Mouse (Mus musculus) ES-CJ7 (cell line): ENCODE data around the gene Lalba.
"Not testable (repeated sequence)": the region's sequence is repeated elsewhere in the genome, so short reads cannot be mapped to it uniquely, and the experiment has no call there.

Source experiments
- DNase-seq: peaks from one replicate; pipeline ENCODE4 v3.0.0; 2011; ENCODE audit warnings: low read depth, low spot score

The Lalba gene

DNA sequence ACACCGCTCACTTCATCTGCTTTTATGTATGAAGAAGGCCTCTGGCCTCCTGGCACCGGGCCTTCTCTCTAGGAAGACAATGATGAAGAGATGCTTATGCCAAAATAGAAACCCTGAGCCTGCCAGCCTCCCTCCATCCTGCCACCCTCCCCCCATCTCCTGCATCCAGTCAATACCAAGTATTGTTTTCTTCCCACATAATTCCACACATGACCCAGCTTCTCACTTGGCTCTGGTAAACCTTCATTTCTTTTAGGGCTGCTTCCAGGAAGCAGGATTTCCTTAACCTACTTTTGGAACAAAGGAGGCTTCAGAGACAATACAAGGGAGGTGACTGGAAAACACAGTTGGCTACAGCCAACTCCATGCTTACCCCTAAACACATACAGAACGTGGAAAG is at the start of gene Lalba:
Gene Lalba, minus strand, starts transcription at position 21 of the 400 bp plus-strand sequence.
- DNase-seq = no peak

GRCm38 (mm10) chr15:98532281-98532680 is 49.8 kb upstream of the Lalba start:
- DNase-seq = peak; percentile 49

- no peak for DNase-seq
Measured at GRCm38 (mm10) chr15:98528066-98528563, 45.6 kb upstream of the Lalba start.

- no peak for DNase-seq
Measured at GRCm38 (mm10) chr15:98527056-98527771, 44.7 kb upstream of the Lalba start.

- DNase-seq = peak; percentile 49
Measured at GRCm38 (mm10) chr15:98526057-98526456, 43.5 kb upstream of the Lalba start.

DNA sequence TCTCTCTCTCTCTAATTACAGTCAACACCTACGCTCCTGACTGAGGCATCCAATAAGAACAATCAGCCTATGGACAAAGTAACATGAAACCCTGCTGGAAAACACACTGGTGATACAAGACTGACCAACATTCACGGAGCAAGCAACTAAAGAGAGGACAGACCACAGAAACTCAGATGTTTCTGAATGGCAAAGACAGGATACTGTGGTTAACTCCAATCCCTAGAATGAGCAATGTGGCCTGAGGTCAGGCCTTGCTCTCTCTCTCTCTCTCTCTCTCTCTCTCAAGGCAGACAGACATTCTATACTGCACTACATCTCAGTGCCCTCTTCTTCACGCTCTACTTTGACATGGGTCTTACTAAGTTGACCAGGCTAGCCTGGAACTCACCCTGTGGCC is 38.7 kb upstream of the Lalba start:
- no peak for DNase-seq

DNA sequence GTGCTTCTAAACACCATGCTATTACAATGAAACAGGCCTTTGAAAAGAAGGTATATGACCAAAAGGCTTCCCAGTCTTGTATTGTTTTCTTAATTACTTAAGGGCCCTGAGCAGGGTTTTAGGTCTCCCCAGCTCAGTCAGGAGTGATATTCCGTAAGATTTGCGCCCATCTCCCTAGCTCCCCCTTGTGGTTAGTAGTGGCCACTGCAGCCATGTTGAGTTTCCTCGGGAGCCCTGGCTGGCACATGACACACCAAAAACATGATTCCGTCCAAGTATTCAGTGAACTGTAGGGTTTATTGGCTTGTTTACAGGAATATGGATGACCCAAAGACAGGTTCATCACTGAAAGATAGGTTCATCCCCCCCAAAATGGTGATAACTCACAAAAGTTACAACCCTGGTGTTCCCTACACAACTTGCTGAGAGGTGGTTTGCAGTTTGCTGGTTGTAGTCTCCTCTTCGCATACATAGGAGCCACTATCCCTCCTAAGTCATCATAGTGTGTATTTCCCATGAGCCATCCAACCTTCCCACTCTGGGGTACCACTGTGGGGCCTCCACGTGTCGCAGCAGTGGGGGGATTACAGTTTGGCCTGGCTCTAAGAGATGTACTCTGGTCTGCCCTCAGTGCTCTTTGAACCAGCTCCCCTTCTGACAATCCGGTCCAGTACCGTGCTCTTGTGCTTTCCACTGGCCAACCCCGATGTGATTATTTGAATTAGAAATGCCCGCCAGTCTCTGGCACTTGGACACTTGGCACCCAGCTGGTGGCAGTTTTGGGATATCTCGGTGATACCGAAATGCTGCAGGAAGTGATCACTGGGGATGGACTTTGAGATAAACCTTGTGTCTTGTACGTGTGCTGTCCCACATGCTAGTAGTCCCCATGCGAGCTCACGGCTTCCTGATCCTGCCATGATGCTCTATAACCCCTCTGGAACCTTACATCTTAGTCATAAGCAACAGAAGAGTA is 35.1 kb upstream of the Lalba start:
- DNase-seq = peak; percentile 59

- not testable (repeated sequence) for DNase-seq
Measured at GRCm38 (mm10) chr15:98514845-98515244, 32.3 kb upstream of the Lalba start.

DNA sequence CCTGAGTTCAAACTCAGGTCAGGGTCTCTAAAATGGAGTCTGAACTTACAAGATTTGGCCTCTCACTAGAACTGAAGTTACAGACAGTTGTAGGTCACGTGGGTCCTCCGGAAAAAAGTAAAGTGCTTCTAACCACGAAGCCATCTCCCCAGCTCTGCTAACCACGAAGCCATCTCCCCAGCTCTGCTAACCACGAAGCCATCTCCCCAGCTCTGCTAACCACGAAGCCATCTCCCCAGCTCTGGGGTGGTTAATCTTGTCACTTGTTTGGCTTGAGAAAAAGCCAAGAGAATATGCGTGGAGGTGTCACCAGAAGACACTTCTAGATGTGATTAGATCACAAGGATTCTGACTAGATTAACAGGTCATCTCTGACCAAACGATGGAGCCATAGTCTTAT is 31.6 kb upstream of the Lalba start:
- DNase-seq = no peak

DNA sequence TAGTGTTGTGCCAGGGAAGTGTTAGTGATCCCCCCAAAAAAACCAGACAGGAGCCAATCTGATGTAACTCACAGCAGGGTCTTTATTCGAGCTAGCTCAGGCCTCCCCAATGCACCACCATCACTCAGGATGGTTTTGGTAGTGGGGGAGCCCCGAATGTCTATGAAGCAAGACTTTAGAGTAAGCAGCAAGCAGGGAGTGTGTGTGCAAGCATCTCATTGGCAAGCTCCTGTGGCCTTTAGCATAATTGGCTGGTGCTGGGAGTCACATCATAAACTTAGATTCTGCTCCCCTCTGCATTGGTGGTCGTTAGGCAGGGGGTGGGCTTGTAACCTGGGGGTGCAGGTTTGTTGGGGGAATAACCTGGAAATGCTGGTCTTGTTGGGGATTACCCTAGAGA is 31.2 kb upstream of the Lalba start:
- not testable (repeated sequence) for DNase-seq

- DNase-seq = no peak
Measured at GRCm38 (mm10) chr15:98512799-98513321, 30.3 kb upstream of the Lalba start.

GRCm38 (mm10) chr15:98512232-98512631 is 29.7 kb upstream of the Lalba start:
- no peak for DNase-seq

DNA sequence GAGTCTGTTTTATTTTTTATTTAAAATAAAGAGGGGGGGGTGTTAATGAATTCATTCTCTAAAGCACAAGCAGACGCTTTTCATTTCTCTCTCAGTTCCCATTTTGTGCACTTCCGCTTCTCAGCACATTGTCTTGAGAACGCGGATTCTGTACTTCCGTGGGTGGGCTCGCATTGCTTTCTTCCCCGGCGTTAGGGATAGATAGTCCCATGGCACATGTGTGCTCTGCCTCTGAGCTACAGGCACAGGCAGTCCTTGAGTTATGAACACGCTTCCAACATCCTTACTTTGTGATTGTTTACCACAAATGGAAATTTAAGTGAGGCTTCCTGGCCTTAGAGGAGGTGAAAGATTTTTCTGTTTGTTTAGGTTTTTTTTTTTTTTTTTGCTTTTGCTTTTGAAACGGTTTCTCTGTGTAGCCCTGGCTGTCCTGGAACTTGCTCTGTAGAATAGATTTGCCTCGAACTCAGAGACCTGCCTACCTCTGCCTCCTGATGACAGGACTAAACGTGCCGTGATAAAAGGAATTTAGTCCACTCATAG is 28.9 kb upstream of the Lalba start:
- no peak for DNase-seq

- peak; percentile 87 for DNase-seq
Measured at GRCm38 (mm10) chr15:98510438-98511385, 28.2 kb upstream of the Lalba start.

DNA sequence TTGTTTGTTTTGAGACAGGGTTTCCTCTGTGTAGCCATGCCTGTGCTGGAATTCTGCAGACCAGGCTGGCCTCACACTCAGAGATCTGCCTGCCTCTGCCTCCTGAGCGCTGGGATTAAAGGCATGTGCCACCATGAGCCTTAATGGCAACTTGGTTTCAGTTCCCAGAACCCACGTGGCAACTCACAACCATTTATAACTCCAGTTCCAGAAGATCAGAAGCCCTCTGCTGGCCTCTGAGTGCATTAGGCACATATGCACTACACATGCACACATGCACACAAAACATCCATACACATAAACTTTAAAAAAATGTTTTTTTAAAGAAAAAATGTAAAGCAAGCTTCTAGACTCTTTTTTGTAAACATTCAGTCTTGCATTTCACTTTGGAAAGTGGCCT is 26.9 kb upstream of the Lalba start:
- no peak for DNase-seq

GRCm38 (mm10) chr15:98507321-98507720 is 24.8 kb upstream of the Lalba start:
- DNase-seq = peak; percentile 54

- DNase-seq = no peak
Measured at GRCm38 (mm10) chr15:98506253-98506957, 23.9 kb upstream of the Lalba start.

- peak; percentile 87 for DNase-seq
Measured at GRCm38 (mm10) chr15:98504514-98504913, 22.0 kb upstream of the Lalba start.

- DNase-seq = no peak
Measured at GRCm38 (mm10) chr15:98503317-98503716, 20.8 kb upstream of the Lalba start.

- no peak for DNase-seq
Measured at GRCm38 (mm10) chr15:98497631-98498030, 15.1 kb upstream of the Lalba start.
